Mouse (Mus musculus) liver, postnatal 0 days (tissue): ENCODE results near the gene Srl. TPM values are rescaled to one million over a fixed set of nuclear protein-coding genes. Genes with fewer than 3 reads are reported as not detected.

Experiments used
- ATAC-seq: fragments of 200-750 bp; cut with Nextera tagmentation; 2 replicates; pipeline ENCODE4 v1.8.0; 2017; ENCODE audit warnings: mild to moderate bottlenecking, moderate library complexity
- DNase-seq: peaks from one replicate; pipeline ENCODE4 v3.0.0-alpha.2; 2016
- H3K27ac ChIP-seq: fragments of 300-500 bp; sonication (generic); 2 replicates; pipeline ENCODE4 v1.5.1; 2014; ENCODE audit warnings: antibody characterized with exemption, moderate library complexity, mild to moderate bottlenecking, low read depth
- H3K27me3 ChIP-seq: fragments of 300-500 bp; sonication (generic); 2 replicates; pipeline ENCODE4 v1.6.1; 2014; ENCODE audit warnings: low read length, control low read depth, mixed read lengths; ENCODE audit not compliant: insufficient read depth
- H3K36me3 ChIP-seq: fragments of 300-500 bp; sonication (generic); replicated peaks from 2 replicates; pipeline ENCODE4 v1.6.1; 2014; ENCODE audit warnings: mild to moderate bottlenecking, control low read depth, low read length, moderate library complexity, mixed read lengths; ENCODE audit not compliant: insufficient read depth
- H3K4me1 ChIP-seq: fragments of 300-500 bp; sonication (generic); 2 replicates; pipeline ENCODE4 v1.6.1; 2014; ENCODE audit warnings: antibody characterized with exemption, mild to moderate bottlenecking, control low read depth; ENCODE audit not compliant: insufficient read depth
- H3K4me2 ChIP-seq: fragments of 300-500 bp; sonication (generic); 2 replicates; pipeline ENCODE4 v1.6.1; 2014; ENCODE audit warnings: low read depth, mild to moderate bottlenecking, low read length, moderate library complexity, mixed read lengths
- H3K4me3 ChIP-seq: fragments of 300-500 bp; sonication (generic); 2 replicates; pipeline ENCODE4 v1.5.1; 2014; ENCODE audit warnings: low read depth, low read length
- H3K9ac ChIP-seq: fragments of 300-500 bp; sonication (generic); replicated peaks from 2 replicates; pipeline ENCODE4 v1.6.1; 2014; ENCODE audit warnings: mild to moderate bottlenecking, moderate library complexity
- H3K9me3 ChIP-seq: fragments of 300-500 bp; sonication (generic); 2 replicates; pipeline ENCODE4 v1.6.1; 2016; ENCODE audit warnings: mild to moderate bottlenecking, control low read depth, low read length, mixed read lengths
- CTCF ChIP-seq: sonication (generic); IDR thresholded peaks from 2 replicates; pipeline ENCODE4 v1.5.1; 2016; ENCODE audit warnings: antibody characterized with exemption, low read depth
- EP300 ChIP-seq: IDR thresholded peaks from 2 replicates; pipeline ENCODE4 v1.6.1; 2016; ENCODE audit warnings: antibody characterized with exemption, low read depth, mild to moderate bottlenecking
- WGBS: fragments of 180-500 bp; shearing (Covaris S2); extraction: QIAGEN DNeasy Blood & Tissue Kit; methylation state at CpG from one replicate; pipeline ENCODE4 v1.1.7; 2014; ENCODE audit not compliant: insufficient replicate concordance; 5-methylcytosine and 5-hydroxymethylcytosine counted together
- polyA plus RNA-seq: library from polyadenylated mRNA; unstranded; fragments of >200 nt; fragmentation: Nextera tagmentation; extraction: Ambion mirVana; gene quantifications from 2 replicates; pipeline ENCODE4 v1.2.1, GENCODE M21; 2015

Gene Srl
- polyA plus RNA-seq, 1 experiment from 2014 or later, result 1.00 TPM

GRCm38 (mm10) chr16:4521735-4522530, 19.7 kb downstream of the Srl start:
- Histone ChIP-seq H3K4me1 (peaks cover 2% of the 10 kb centered on the region; the same call in 1 of the 2 replicates), H3K27me3 (no peaks in the 10 kb centered on the region), H3K4me2 (no peak overlapping the region), H3K36me3 (no peaks in the 10 kb centered on the region), H3K27ac (no peak overlapping the region), H3K4me3 (no peak overlapping the region), H3K9me3 (no peaks in the 10 kb centered on the region), H3K9ac (no peak overlapping the region)
- TF ChIP-seq EP300 (no peak), CTCF (no peak)
- WGBS, result 68% methylated on average over 5 of the region's 5 CpGs
- no peak for DNase-seq
- no peak for ATAC-seq

- Histone ChIP-seq H3K4me1 (peaks cover 2% of the 10 kb centered on the region; the same call in 1 of the 2 replicates), H3K9ac (no peak overlapping the region), H3K4me3 (no peak overlapping the region), H3K27ac (no peak overlapping the region), H3K36me3 (no peaks in the 10 kb centered on the region), H3K9me3 (no peaks in the 10 kb centered on the region), H3K27me3 (no peaks in the 10 kb centered on the region), H3K4me2 (no peak overlapping the region)
- 59% methylated on average over 4 of the region's 4 CpGs for WGBS
- TF ChIP-seq EP300, result no peak
- no peak for TF ChIP-seq CTCF
- no peak for ATAC-seq
- no peak for DNase-seq
These were observed 20.4 kb downstream of the Srl start for GRCm38 (mm10) chr16:4521074-4521667.

GRCm38 (mm10) chr16:4520673-4521072, 20.9 kb downstream of the Srl start:
- no peak overlapping the region for H3K9ac ChIP-seq
- no peaks in the 10 kb centered on the region for H3K27me3 ChIP-seq
- peaks cover 2% of the 10 kb centered on the region; the same call in 1 of the 2 replicates for H3K4me1 ChIP-seq
- TF ChIP-seq CTCF, result no peak
- no peak for TF ChIP-seq EP300
- no peak for DNase-seq
- 72% methylated on average over 8 of the region's 8 CpGs for WGBS
- H3K9me3 ChIP-seq, result no peaks in the 10 kb centered on the region
- H3K36me3 ChIP-seq, result no peaks in the 10 kb centered on the region
- no peak overlapping the region for H3K4me3 ChIP-seq
- H3K27ac ChIP-seq, result no peak overlapping the region
- no peak overlapping the region for H3K4me2 ChIP-seq
- no peak for ATAC-seq

- Histone ChIP-seq H3K4me1 (peaks cover 3% of the 10 kb centered on the region), H3K4me2 (no peak overlapping the region), H3K9me3 (no peaks in the 10 kb centered on the region), H3K36me3 (no peaks in the 10 kb centered on the region), H3K27me3 (no peaks in the 10 kb centered on the region), H3K27ac (no peak overlapping the region), H3K4me3 (no peak overlapping the region), H3K9ac (no peak overlapping the region)
- 81% methylated on average over 2 of the region's 2 CpGs for WGBS
- ATAC-seq (no peak), DNase-seq (no peak)
- TF ChIP-seq CTCF, result no peak
- TF ChIP-seq EP300, result no peak
These were observed 21.8 kb downstream of the Srl start for GRCm38 (mm10) chr16:4519825-4520224.

- DNase-seq (no peak), ATAC-seq (no peak)
- no peak overlapping the region for H3K27ac ChIP-seq
- H3K4me3 ChIP-seq, result no peak overlapping the region
- H3K36me3 ChIP-seq, result no peaks in the 10 kb centered on the region
- H3K27me3 ChIP-seq, result no peaks in the 10 kb centered on the region
- no peak overlapping the region for H3K4me2 ChIP-seq
- WGBS, result 36% methylated on average over 4 of the region's 4 CpGs
- H3K4me1 ChIP-seq, result peaks cover 7% of the 10 kb centered on the region
- no peak overlapping the region for H3K9ac ChIP-seq
- TF ChIP-seq EP300 (no peak), CTCF (no peak)
- no peaks in the 10 kb centered on the region for H3K9me3 ChIP-seq
These were observed 22.5 kb downstream of the Srl start for GRCm38 (mm10) chr16:4519157-4519556.

- no peak for TF ChIP-seq CTCF
- TF ChIP-seq EP300, result no peak
- peaks cover 7% of the 10 kb centered on the region for H3K4me1 ChIP-seq
- H3K27ac ChIP-seq, result no peak overlapping the region
- WGBS, result 60% methylated on average over 2 of the region's 2 CpGs
- no peak overlapping the region for H3K9ac ChIP-seq
- H3K4me2 ChIP-seq, result no peak overlapping the region
- no peaks in the 10 kb centered on the region for H3K36me3 ChIP-seq
- H3K9me3 ChIP-seq, result no peaks in the 10 kb centered on the region
- DNase-seq (no peak), ATAC-seq (no peak)
- no peak overlapping the region for H3K4me3 ChIP-seq
- H3K27me3 ChIP-seq, result no peaks in the 10 kb centered on the region
These were observed 23.7 kb downstream of the Srl start for GRCm38 (mm10) chr16:4517906-4518305.
